ENCODE assay signal across 16 mouse cellular contexts in the genomic region with DNA sequence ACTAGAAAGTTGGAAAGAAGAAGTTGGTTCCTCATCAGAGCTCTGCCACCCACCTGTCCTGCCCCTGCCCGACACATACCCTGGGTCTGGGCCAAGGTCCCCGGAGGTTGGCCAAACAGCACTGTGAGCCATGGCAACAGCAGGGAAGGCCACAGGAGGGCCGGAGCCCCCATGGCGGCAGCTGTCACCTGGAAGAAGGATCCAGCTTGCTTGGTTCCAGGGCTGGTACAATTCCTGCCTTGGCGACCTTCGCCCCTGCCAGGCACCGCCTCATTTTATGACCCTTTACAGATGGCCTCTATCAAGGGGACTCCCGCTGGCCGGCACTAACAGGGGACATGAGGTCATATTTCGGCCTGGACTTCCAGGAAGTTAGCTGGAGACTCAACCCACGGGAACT. TPM values are rescaled to one million over a fixed set of nuclear protein-coding genes. Genes with fewer than 3 reads are reported as not detected.
A peak's percentile ranks its signal among the peaks of the same experiment; 100 is the strongest.
DNase-seq lines count a peak whose midpoint lies in the region; ATAC-seq and TF ChIP-seq lines count a peak whose summit lies in the region.
"Had no signal": no experiment of that assay in that cellular context is flagged by ENCODE, and none has a peak within 500 bp of the region (broad histone marks: within the 10 kb centered on the region; RNA-seq: fewer than 3 reads in every experiment).

TSS of gene Cdhr5 (minus strand) at position 241 of the 400 bp plus-strand sequence.

- peak; percentile 80 for ATAC-seq in intestine, postnatal 0 days
- ATAC-seq in neural tube, embryonic 15.5 days (ENCODE audit: low FRiP score) = no peak

- TF ChIP-seq POLR2A in liver, adult 2 months (IDR thresholded peaks at IDR 0.05; ENCODE audit: extremely low read depth, insufficient read depth, low read length) = no peak

- H3K27me3 ChIP-seq in liver, adult 2 months (ENCODE audit: control insufficient read depth, insufficient read depth, low read length) = peaks cover 5% of the 10 kb centered on the region; the same call in 1 of the 2 replicates
- H3K27me3 ChIP-seq in intestine, postnatal 0 days (replicated peaks; ENCODE audit: control insufficient read depth, insufficient read depth, low read length) = no peaks in the 10 kb centered on the region
- peaks cover 12% of the 10 kb centered on the region for H3K27me3 ChIP-seq in neural tube, embryonic 15.5 days (replicated peaks)

- H3K9me3 ChIP-seq in intestine, postnatal 0 days (ENCODE audit: control insufficient read depth) = no peaks in the 10 kb centered on the region
- H3K9me3 ChIP-seq in neural tube, embryonic 15.5 days (replicated peaks) = no peaks in the 10 kb centered on the region

- DNase-seq in liver, adult 2 months (ENCODE audit: extremely low read depth, low read depth, low spot score) = peak; percentile 68
- no peak for DNase-seq in liver
- DNase-seq in kidney, postnatal 25 days = peak; percentile 83 to 92
- no peak for DNase-seq in layer of hippocampus, postnatal 10 days (ENCODE audit: low spot score in 2 of 2)
- no peak for DNase-seq in urinary bladder, postnatal 10 days (ENCODE audit: low spot score)
- DNase-seq: heart, adult 18-20 months; heart, postnatal 36 days; lung, adult 18-20 months; thymus, postnatal 25 days had no signal

- TF ChIP-seq CTCF in liver, adult 2 months (IDR thresholded peaks at IDR 0.05; ENCODE audit: low read depth, low read length) = no peak
- TF ChIP-seq CTCF in intestine, postnatal 0 days (IDR thresholded peaks at IDR 0.05; ENCODE audit: low read depth) = no peak

- H3K4me3 ChIP-seq in liver, adult 2 months (ENCODE audit: insufficient read depth, low read depth, low read length) = peak within 1 kb of the TSS; percentile 91
- H3K4me3 ChIP-seq in intestine, postnatal 0 days (ENCODE audit: low read depth, low read length) = peak within 1 kb of the TSS; percentile 47
- H3K4me3 ChIP-seq in neural tube, embryonic 15.5 days (replicated peaks) = no peak within 1 kb of the TSS

- H3K9ac ChIP-seq in liver, adult 2 months (ENCODE audit: low read depth, low read length) = peak within 1 kb of the TSS; percentile 86
- H3K9ac ChIP-seq in intestine, postnatal 0 days (ENCODE audit: low read depth, low read length) = peak within 1 kb of the TSS; percentile 66
- no peak within 1 kb of the TSS for H3K9ac ChIP-seq in neural tube, embryonic 15.5 days (replicated peaks)

- H3K27ac ChIP-seq in liver, adult 2 months (replicated peaks; ENCODE audit: insufficient read depth, low read depth, low read length) = peak within 1 kb of the TSS; percentile 80
- H3K27ac ChIP-seq in intestine, postnatal 0 days (ENCODE audit: low read depth, low read length) = peak within 1 kb of the TSS; percentile 93
- no peak within 1 kb of the TSS for H3K27ac ChIP-seq in neural tube, embryonic 15.5 days (replicated peaks)

- 25% methylated on average over 11 of the region's 11 CpGs for WGBS in liver, adult 2 months
- 20% methylated on average over 11 of the region's 11 CpGs for WGBS in intestine, postnatal 0 days
- WGBS in neural tube, embryonic 15.5 days = 30% methylated on average over 11 of the region's 11 CpGs

- H3K4me1 ChIP-seq in liver, adult 2 months (ENCODE audit: control insufficient read depth, insufficient read depth, low read length) = peaks cover 5% of the 10 kb centered on the region; the same call in 1 of the 2 replicates
- H3K4me1 ChIP-seq in intestine, postnatal 0 days (replicated peaks; ENCODE audit: control insufficient read depth, insufficient read depth, low read length) = 0 out of 2 replicates have a peak, but pooled peaks cover 6% of the 10 kb centered on the region
- H3K4me1 ChIP-seq in neural tube, embryonic 15.5 days = peaks cover 12% of the 10 kb centered on the region

- no peaks in the 10 kb centered on the region for H3K36me3 ChIP-seq in liver, adult 2 months (ENCODE audit: control insufficient read depth, insufficient read depth, low read length)
- peaks cover 18% of the 10 kb centered on the region; the same call in 1 of the 2 replicates for H3K36me3 ChIP-seq in intestine, postnatal 0 days (ENCODE audit: control insufficient read depth, insufficient read depth)
- H3K36me3 ChIP-seq in neural tube, embryonic 15.5 days = no peaks in the 10 kb centered on the region

- no peaks in the 10 kb centered on the region; the same call in 1 of the 2 replicates for H3K79me2 ChIP-seq in liver, adult 2 months (ENCODE audit: control insufficient read depth, insufficient read depth, low read length)

- H3K4me2 ChIP-seq in intestine, postnatal 0 days (replicated peaks; ENCODE audit: low read depth) = peak within 1 kb of the TSS; percentile 65
- no peak within 1 kb of the TSS for H3K4me2 ChIP-seq in neural tube, embryonic 15.5 days

RNA-seq across cellular contexts. Expression of gene Cdhr5, which starts in this region (rescaled TPM):
- 18.5 and 40.3 TPM in 2 replicates for total RNA-seq in liver, adult 2 months (2014; rRNA removed)
- 31.2 and 31.7 TPM in 2 replicates for polyA plus RNA-seq in liver, adult 2 months (2012; rRNA removed)
- polyA plus RNA-seq in intestine, postnatal 0 days (2015; fragmentation: Nextera tagmentation; extraction: Ambion mirVana) = 914 and 971 TPM in 2 replicates
- total RNA-seq in layer of hippocampus, postnatal 10 days (2021) = not detected
- 4.2 TPM in 1 of 2 replicates, not detected in the other for polyA plus RNA-seq in neural tube, embryonic 15.5 days (2015; fragmentation: Nextera tagmentation; extraction: Ambion mirVana)
- total RNA-seq: common myeloid progenitor, adult 5-6 weeks; heart, adult 18-20 months; heart, postnatal 36 days; layer of hippocampus, adult 18-20 months; left cerebral cortex, postnatal 36 days; megakaryocyte, adult 5-6 weeks; monocyte, adult 5-6 weeks had no signal

Comparison
In these comparisons a context has a peak if more than half of its experiments do, and no peak if none do; other contexts are left out.
1. RNA of gene Cdhr5 (total RNA-seq): 18.5 to 40.3 TPM in liver, adult 2 months; not detected in layer of hippocampus, postnatal 10 days; every median in the first group is over 10 times any median in the second.
2. DNase-seq: peak in liver, adult 2 months (single experiment) and kidney, postnatal 25 days (2 of 2); none in liver (single experiment), layer of hippocampus, postnatal 10 days (0 of 2) and urinary bladder, postnatal 10 days (single experiment).